Mouse (Mus musculus) heart, embryonic 14.5 days (tissue): ENCODE measurements around the gene Myof. TPM values are rescaled to one million over a fixed set of nuclear protein-coding genes. Genes with fewer than 3 reads are reported as not detected.

Experiments
- ATAC-seq: fragments of 200-750 bp; cut with Nextera tagmentation; 2 replicates; pipeline ENCODE4 v1.8.0; 2017; ENCODE audit warnings: low read depth, moderate TSS enrichment; ENCODE audit not compliant: insufficient number of reproducible peaks, insufficient read depth, low FRiP score
- H3K27ac ChIP-seq, 2 experiments: fragments of 200-500 bp in 1 of 2; fragments of 300-500 bp in 1 of 2; sonication (generic) in 1 of 2; replicated peaks in 1 of 2; 2 replicates each; pipeline ENCODE4 v1.5.1; 2012 to 2014; ENCODE audit warnings: low read depth in 2 of 2, low read length in 2 of 2, control low read depth in 1 of 2, mild to moderate bottlenecking in 1 of 2, mixed read lengths in 1 of 2; ENCODE audit not compliant: control insufficient read depth in 1 of 2, insufficient read depth in 1 of 2
- H3K27me3 ChIP-seq: fragments of 300-500 bp; sonication (generic); 2 replicates; pipeline ENCODE4 v1.6.1; 2014; ENCODE audit warnings: mild to moderate bottlenecking, low read length, control low read depth; ENCODE audit not compliant: control insufficient read depth, insufficient read depth
- H3K36me3 ChIP-seq: fragments of 300-500 bp; sonication (generic); 2 replicates; pipeline ENCODE4 v1.6.1; 2014; ENCODE audit warnings: mild to moderate bottlenecking, control low read depth, low read length, mixed read lengths; ENCODE audit not compliant: control insufficient read depth, insufficient read depth
- H3K4me1 ChIP-seq, 2 experiments: fragments of 200-500 bp in 1 of 2; fragments of 300-500 bp in 1 of 2; sonication (generic) in 1 of 2; 2 replicates each; pipeline ENCODE4 v1.6.1; 2012 to 2014; ENCODE audit warnings: low read length in 2 of 2, control low read depth in 1 of 2, mixed read lengths in 1 of 2; ENCODE audit not compliant: control insufficient read depth in 2 of 2, insufficient read depth in 2 of 2
- H3K4me2 ChIP-seq: fragments of 300-500 bp; sonication (generic); 2 replicates; pipeline ENCODE4 v1.6.1; 2014; ENCODE audit warnings: mild to moderate bottlenecking, low read length
- H3K4me3 ChIP-seq, 2 experiments: fragments of 200-500 bp in 1 of 2; fragments of 300-500 bp in 1 of 2; sonication (generic) in 1 of 2; 2 replicates each; pipeline ENCODE4 v1.5.1; 2012 to 2014; ENCODE audit warnings: low read length in 2 of 2, mild to moderate bottlenecking in 2 of 2, control low read depth in 1 of 2, low read depth in 1 of 2, moderate library complexity in 1 of 2; ENCODE audit not compliant: control insufficient read depth in 1 of 2, insufficient read depth in 1 of 2
- H3K9ac ChIP-seq: fragments of 300-500 bp; sonication (generic); 2 replicates; pipeline ENCODE4 v1.6.1; 2014; ENCODE audit warnings: mild to moderate bottlenecking, low read length
- H3K9me3 ChIP-seq: fragments of 300-500 bp; sonication (generic); 2 replicates; pipeline ENCODE4 v1.6.1; 2016; ENCODE audit warnings: low read length, control low read depth; ENCODE audit not compliant: control insufficient read depth
- WGBS: fragments of 180-500 bp; shearing (Covaris S2); extraction: QIAGEN DNeasy Blood & Tissue Kit; methylation state at CpG from one replicate; pipeline ENCODE4 v1.1.7; 2014; 5-methylcytosine and 5-hydroxymethylcytosine counted together
- polyA plus RNA-seq: library from polyadenylated mRNA; unstranded; fragments of >200 nt; fragmentation: Nextera tagmentation; extraction: Ambion mirVana; gene quantifications from 2 replicates; pipeline ENCODE4 v1.2.1, GENCODE M21; 2014

The Myof gene
- polyA plus RNA-seq, 1 experiment from 2014 or later = 5.3 TPM

DNA sequence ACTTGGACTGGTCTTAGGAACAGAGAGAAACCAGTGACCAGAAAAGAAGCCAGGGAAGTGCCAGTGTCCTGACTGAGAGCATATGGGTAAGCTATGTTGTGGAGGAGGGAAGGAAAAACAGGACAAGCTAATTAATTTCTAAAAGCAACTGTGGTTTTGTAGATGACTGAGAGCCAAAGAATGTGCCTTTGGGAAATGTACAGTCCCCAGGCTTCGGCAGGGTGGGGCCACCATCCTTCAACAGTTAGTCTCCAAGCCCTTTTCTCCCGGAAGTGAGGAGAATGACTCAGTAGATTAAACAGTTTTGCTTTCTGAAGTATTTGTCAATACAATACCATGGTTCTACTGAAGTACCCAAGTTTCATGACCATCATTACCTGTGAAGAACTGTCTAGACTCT, 5.1 kb downstream of the Myof start:
- ATAC-seq = no peak
- peaks cover 4 to 8% of the 10 kb centered on the region in 2 experiments; a peak in 3 of 4 replicates for H3K4me1 ChIP-seq
- 0 out of 2 replicates have a peak, but pooled peaks cover 3% of the 10 kb centered on the region for H3K27me3 ChIP-seq
- no peaks in the 10 kb centered on the region for H3K36me3 ChIP-seq
- no peaks in the 10 kb centered on the region for H3K9me3 ChIP-seq
- H3K9ac ChIP-seq = no peak overlapping the region
- H3K4me3 ChIP-seq = no peak overlapping the region
- no peak overlapping the region for H3K27ac ChIP-seq
- H3K4me2 ChIP-seq = no peak overlapping the region
- WGBS = 35% methylated on average over 2 of the region's 2 CpGs

DNA sequence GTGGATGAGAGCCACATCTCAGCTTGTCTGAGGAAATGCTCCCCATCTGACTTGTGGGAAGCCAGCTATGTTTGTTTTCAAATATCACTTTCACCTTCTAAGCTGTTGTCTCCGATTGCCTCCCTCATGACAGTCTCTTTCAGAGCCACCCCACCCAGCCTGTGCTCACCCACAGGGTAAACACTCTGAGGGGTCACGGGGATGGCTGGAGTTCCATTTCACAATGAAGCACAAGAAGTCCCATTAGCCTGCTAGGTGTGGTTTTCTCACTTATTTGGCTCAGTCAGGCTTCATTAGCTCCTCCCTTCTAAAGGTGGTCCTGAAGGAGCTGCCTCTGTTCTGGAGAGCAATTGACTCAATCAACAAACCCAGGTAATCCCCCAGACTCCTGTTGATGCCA, 7.6 kb downstream of the Myof start:
- H3K4me2 ChIP-seq = no peak overlapping the region
- H3K27ac ChIP-seq = no peak overlapping the region
- ATAC-seq = no peak
- H3K4me1 ChIP-seq = peaks cover 3 to 5% of the 10 kb centered on the region in 2 experiments; a peak in 2 of 4 replicates
- H3K9ac ChIP-seq = no peak overlapping the region
- H3K27me3 ChIP-seq = no peaks in the 10 kb centered on the region
- 70% methylated on average over 2 of the region's 2 CpGs for WGBS
- H3K4me3 ChIP-seq = no peak overlapping the region
- no peaks in the 10 kb centered on the region for H3K36me3 ChIP-seq
- H3K9me3 ChIP-seq = no peaks in the 10 kb centered on the region

DNA sequence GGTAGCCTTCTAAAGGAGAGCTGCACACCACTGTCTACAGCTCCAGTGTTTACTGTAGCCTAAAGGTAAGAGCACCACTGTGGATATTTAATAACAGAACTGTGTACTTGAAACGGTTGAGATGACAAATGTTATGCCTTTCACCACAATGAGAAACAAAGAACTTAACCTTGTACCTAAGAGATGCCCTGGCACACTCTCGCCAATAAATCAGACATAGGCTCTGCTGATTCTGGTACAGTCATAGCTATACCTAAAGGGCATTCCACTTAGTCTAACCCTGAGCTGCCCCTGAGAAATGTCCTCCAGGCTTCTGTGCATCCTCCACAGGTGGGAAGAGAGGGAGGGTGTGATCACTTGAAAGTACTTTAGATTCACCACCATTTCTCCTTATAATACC, 8.7 kb downstream of the Myof start:
- no peak overlapping the region for H3K9ac ChIP-seq
- H3K36me3 ChIP-seq = no peaks in the 10 kb centered on the region
- no peaks in the 10 kb centered on the region for H3K9me3 ChIP-seq
- WGBS = 64% methylated on average over 2 of the region's 2 CpGs
- no peak overlapping the region for H3K4me2 ChIP-seq
- H3K4me1 ChIP-seq = peaks cover 5 to 6% of the 10 kb centered on the region in 2 experiments; a peak in 2 of 4 replicates
- no peaks in the 10 kb centered on the region for H3K27me3 ChIP-seq
- no peak overlapping the region for H3K4me3 ChIP-seq
- no peak overlapping the region for H3K27ac ChIP-seq
- ATAC-seq = no peak

DNA sequence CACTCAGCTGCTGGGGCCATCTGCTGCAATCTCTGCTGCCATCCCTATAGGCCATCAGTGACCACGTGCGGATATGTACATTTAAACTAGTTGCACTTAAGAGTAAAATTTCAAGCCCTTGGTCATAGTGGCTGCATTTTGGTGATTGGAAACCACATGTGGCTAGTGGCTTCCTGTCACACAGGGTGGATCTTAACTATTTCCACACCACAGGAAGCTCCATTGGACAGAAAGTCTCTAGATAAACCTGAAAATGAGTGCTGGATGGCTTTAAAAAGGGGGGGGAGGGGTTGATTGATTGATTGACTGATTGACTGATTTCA, 9.7 kb downstream of the Myof start:
- no peak overlapping the region for H3K4me2 ChIP-seq
- H3K9me3 ChIP-seq = no peaks in the 10 kb centered on the region
- WGBS = 84% methylated on average over 2 of the region's 2 CpGs
- H3K36me3 ChIP-seq = no peaks in the 10 kb centered on the region
- ATAC-seq = no peak
- no peak overlapping the region for H3K9ac ChIP-seq
- H3K4me3 ChIP-seq = no peak overlapping the region
- no peak overlapping the region for H3K27ac ChIP-seq
- H3K27me3 ChIP-seq = no peaks in the 10 kb centered on the region
- peaks cover 5 to 6% of the 10 kb centered on the region in 2 experiments; a peak in 2 of 4 replicates for H3K4me1 ChIP-seq

DNA sequence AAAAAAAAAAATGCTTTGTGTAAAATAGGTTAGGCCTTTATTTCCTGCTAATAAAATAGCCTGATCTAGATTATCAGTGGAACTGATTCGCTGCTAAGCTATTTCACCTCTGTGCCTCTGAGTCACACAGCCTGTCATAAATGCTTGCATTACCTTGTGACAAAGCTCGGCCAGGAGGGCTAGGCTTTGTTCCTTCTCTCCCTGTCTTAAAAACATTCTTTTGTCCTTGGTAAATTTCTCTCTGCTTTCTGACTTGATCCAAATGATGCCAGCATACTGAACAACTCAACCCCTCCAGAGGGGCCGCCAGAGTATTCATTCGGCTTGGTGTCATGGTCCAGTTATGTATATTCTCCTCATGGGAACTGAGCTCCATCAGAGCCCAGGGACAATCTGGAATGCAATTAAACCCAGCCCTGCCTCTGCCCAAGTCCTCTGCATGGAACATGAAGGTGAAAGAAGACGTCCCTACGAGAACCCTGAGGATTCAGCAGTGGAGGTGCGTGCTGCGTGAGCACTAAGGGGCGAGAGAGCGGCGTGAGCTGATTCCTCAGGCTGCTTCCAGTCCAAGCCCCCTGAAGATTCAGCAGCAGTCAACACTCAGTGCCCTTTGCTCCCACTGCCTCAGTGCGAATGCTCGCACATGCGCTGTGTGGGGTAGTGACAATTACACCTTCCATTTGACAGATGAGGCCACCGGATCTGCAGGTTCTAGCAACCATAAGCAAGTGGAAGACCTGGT, 10.2 kb downstream of the Myof start:
- Histone ChIP-seq H3K27ac (no peak overlapping the region), H3K4me1 (peaks cover 7 to 9% of the 10 kb centered on the region in 2 experiments; a peak in 3 of 4 replicates), H3K9me3 (no peaks in the 10 kb centered on the region), H3K9ac (no peak overlapping the region), H3K4me3 (no peak overlapping the region), H3K4me2 (no peak overlapping the region), H3K36me3 (no peaks in the 10 kb centered on the region), H3K27me3 (no peaks in the 10 kb centered on the region)
- ATAC-seq = no peak
- 71% methylated on average over 15 of the region's 15 CpGs for WGBS

DNA sequence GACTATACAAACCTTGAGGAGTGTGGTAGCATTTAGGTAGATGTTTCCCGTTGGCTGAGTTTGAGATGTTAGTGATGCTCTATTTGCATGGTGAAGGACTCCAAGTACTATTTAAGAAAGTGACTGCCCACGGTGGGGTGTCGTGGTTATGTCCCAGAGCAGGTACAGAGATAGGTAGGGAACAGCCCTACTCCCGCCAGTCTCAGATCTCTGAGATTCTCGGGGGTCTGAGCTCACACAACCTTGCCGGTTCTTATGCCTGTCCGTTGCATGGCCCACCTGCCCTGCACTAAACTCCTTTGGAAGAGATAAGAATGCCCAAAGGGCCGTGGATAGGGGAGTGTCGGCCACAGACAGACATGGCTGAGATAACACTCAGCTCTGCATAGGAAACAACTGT, 12.2 kb downstream of the Myof start:
- H3K27me3 ChIP-seq = no peaks in the 10 kb centered on the region
- 49% methylated on average over 9 of the region's 9 CpGs for WGBS

DNA sequence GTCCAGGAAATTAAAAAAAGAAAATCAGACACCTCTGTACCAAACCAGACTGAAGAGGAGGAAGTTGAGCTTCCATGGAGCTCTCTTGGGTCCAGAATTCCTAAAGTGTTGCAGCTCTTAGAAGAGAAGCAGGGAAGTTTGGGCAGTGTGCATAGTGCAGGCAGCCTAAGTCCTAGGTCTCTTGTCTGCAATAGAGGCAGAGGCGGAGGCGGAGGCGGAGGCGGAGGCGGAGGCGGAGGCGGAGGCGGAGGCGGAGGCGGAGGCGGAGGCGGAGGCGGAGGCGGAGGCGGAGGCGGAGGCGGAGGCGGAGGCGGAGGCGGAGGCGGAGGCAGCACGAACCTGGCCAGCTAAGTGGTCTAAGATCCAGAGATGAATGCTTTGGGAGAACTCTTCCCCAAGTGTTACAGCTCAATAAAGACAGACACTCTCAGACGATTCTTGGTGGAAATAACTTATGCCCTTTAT, 12.7 kb downstream of the Myof start:
- Histone ChIP-seq H3K4me3 (no peak overlapping the region; a peak in 1 of 4 replicates), H3K4me2 (peak overlapping the region; percentile 42), H3K27ac (no peak overlapping the region), H3K9me3 (no peaks in the 10 kb centered on the region), H3K9ac (peak overlapping the region; percentile 41; the same call in 1 of the 2 replicates), H3K4me1 (peaks cover 22 to 26% of the 10 kb centered on the region in 2 experiments), H3K27me3 (no peaks in the 10 kb centered on the region), H3K36me3 (no peaks in the 10 kb centered on the region)
- ATAC-seq = no peak
- under 1% methylated on average over 8 of the region's 23 CpGs for WGBS

More for the DNA sequence above, 12.2 kb downstream of the Myof start:
- Histone ChIP-seq H3K9ac (no peak overlapping the region), H3K4me3 (no peak overlapping the region), H3K4me1 (peaks cover 18 to 22% of the 10 kb centered on the region in 2 experiments), H3K36me3 (no peaks in the 10 kb centered on the region), H3K4me2 (peak overlapping the region; percentile 42), H3K9me3 (no peaks in the 10 kb centered on the region), H3K27ac (no peak overlapping the region)
- no peak for ATAC-seq

DNA sequence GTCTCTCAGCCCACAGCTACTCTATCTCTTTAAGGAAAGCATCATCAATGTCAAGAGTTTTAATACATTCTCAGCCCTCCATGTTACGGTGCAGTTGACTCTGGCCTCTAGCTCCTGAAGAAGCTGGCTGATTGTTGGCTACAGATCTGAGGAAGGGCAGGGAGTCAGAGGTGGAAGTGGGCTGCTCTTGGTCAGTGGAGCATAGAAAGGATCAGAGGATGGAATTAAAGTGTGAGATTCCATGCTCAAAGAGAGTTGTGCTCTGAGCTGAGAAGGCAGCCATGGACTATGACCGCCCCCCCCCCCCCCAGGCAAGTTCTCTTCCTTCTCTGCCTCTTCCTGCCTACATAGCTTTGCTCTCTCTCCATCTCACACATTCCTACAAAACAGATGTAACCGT, 13.5 kb downstream of the Myof start:
- H3K27me3 ChIP-seq = no peaks in the 10 kb centered on the region
- no peak overlapping the region for H3K4me3 ChIP-seq
- no peak overlapping the region for H3K27ac ChIP-seq
- no peaks in the 10 kb centered on the region for H3K36me3 ChIP-seq
- no peak overlapping the region for H3K9ac ChIP-seq
- no peak for ATAC-seq
- 59% methylated on average over 3 of the region's 3 CpGs for WGBS
- peaks cover 25 to 35% of the 10 kb centered on the region in 2 experiments for H3K4me1 ChIP-seq
- no peaks in the 10 kb centered on the region for H3K9me3 ChIP-seq
- H3K4me2 ChIP-seq = no peak overlapping the region
